Mouse (Mus musculus) embryonic facial prominence, embryonic 12.5 days (tissue): ENCODE data around the gene Atpif1. TPM values are rescaled to one million over a fixed set of nuclear protein-coding genes. Genes with fewer than 3 reads are reported as not detected.

Experiments used
- ATAC-seq: fragments of 200-750 bp; cut with Nextera tagmentation; 2 replicates; pipeline ENCODE4 v1.8.0; 2017; ENCODE audit not compliant: insufficient number of reproducible peaks, insufficient read depth, low FRiP score, low TSS enrichment
- H3K27ac ChIP-seq: fragments of 300-500 bp; sonication (generic); 2 replicates; pipeline ENCODE4 v1.5.1; 2016; ENCODE audit warnings: mild to moderate bottlenecking
- H3K27me3 ChIP-seq: fragments of 300-500 bp; sonication (generic); 2 replicates; pipeline ENCODE4 v1.6.1; 2016; ENCODE audit warnings: mild to moderate bottlenecking, moderate library complexity
- H3K36me3 ChIP-seq: fragments of 300-500 bp; sonication (generic); 2 replicates; pipeline ENCODE4 v1.6.1; 2016; ENCODE audit warnings: mild to moderate bottlenecking
- H3K4me1 ChIP-seq: fragments of 300-500 bp; sonication (generic); 2 replicates; pipeline ENCODE4 v1.6.1; 2016
- H3K4me2 ChIP-seq: fragments of 300-500 bp; sonication (generic); replicated peaks from 2 replicates; pipeline ENCODE4 v1.6.1; 2016; ENCODE audit warnings: mild to moderate bottlenecking, moderate library complexity
- H3K4me3 ChIP-seq: fragments of 300-500 bp; sonication (generic); 2 replicates; pipeline ENCODE4 v1.5.1; 2016; ENCODE audit warnings: mild to moderate bottlenecking
- H3K9ac ChIP-seq: fragments of 300-500 bp; sonication (generic); 2 replicates; pipeline ENCODE4 v1.6.1; 2016; ENCODE audit warnings: mild to moderate bottlenecking, moderate library complexity
- H3K9me3 ChIP-seq: fragments of 300-500 bp; sonication (generic); 2 replicates; pipeline ENCODE4 v1.6.1; 2016; ENCODE audit warnings: mild to moderate bottlenecking, moderate library complexity
- whole genome bisulfite sequencing: fragments of 180-500 bp; shearing (Covaris S2); methylation state at CpG from one replicate; pipeline ENCODE4 v1.1.7; 2016; 5-methylcytosine and 5-hydroxymethylcytosine counted together
- polyA plus RNA-seq: library from polyadenylated mRNA; unstranded; fragments of >200 nt; fragmentation: Nextera tagmentation; extraction: Ambion mirVana; gene quantifications from 2 replicates; pipeline ENCODE4 v1.2.1, GENCODE M21; 2016

The Atpif1 gene
- polyA plus RNA-seq, 1 experiment from 2014 or later, result 1,152 TPM

DNA sequence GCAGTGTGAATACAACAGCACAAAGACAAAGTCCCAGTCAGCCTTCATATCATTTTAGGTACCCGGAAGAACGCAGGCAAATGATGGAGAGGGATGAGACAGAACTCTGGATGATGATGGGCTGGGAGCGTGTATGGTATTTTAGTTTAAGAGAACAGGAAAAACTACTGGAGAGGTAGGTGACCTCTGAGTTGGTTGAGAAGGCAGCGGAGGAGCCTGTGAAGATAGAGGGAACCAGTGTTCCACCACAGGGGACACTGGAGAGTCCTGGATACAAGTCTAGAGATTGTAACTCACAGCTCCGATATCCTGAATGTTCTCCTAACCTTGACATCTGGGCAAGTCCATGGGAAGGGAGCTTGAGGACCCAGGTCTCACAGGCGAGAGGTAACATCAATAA, 27.2 kb downstream of the Atpif1 start:
- H3K9me3 ChIP-seq, result no peaks in the 10 kb centered on the region
- H3K4me3 ChIP-seq, result no peak overlapping the region
- H3K4me1 ChIP-seq, result peaks cover 9% of the 10 kb centered on the region; the same call in 1 of the 2 replicates
- H3K36me3 ChIP-seq, result no peaks in the 10 kb centered on the region; the same call in 1 of the 2 replicates
- no peaks in the 10 kb centered on the region for H3K27me3 ChIP-seq
- 78% methylated on average over 6 of the region's 6 CpGs for WGBS
- H3K4me2 ChIP-seq, result no peak overlapping the region
- no peak overlapping the region for H3K27ac ChIP-seq
- H3K9ac ChIP-seq, result no peak overlapping the region
- ATAC-seq, result no peak

DNA sequence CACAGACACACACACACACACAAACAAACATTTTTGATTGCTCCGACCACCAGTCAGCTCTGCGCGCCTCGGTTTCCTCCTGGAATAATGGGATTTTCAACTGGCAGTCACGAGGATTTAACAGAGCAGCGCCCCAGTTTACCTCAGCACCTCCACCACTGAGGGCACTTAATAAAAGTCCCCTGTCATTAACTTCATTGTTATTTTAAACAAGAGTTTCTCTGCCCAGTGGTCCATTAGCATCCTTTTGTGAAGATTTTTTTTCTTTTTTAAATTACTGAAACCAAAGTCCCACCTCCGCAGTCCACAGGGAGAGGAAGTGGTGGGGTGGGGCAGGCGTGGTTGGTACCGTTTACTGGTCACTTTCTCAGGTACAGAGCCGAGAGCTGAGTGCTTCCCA, 27.7 kb downstream of the Atpif1 start:
- no peak overlapping the region for H3K27ac ChIP-seq
- ATAC-seq, result no peak
- no peak overlapping the region for H3K4me2 ChIP-seq
- no peaks in the 10 kb centered on the region for H3K27me3 ChIP-seq
- no peak overlapping the region for H3K9ac ChIP-seq
- 35% methylated on average over 10 of the region's 10 CpGs for WGBS
- H3K36me3 ChIP-seq, result no peaks in the 10 kb centered on the region; the same call in 1 of the 2 replicates
- no peak overlapping the region for H3K4me3 ChIP-seq
- no peaks in the 10 kb centered on the region for H3K9me3 ChIP-seq
- H3K4me1 ChIP-seq, result peaks cover 9% of the 10 kb centered on the region; the same call in 1 of the 2 replicates

DNA sequence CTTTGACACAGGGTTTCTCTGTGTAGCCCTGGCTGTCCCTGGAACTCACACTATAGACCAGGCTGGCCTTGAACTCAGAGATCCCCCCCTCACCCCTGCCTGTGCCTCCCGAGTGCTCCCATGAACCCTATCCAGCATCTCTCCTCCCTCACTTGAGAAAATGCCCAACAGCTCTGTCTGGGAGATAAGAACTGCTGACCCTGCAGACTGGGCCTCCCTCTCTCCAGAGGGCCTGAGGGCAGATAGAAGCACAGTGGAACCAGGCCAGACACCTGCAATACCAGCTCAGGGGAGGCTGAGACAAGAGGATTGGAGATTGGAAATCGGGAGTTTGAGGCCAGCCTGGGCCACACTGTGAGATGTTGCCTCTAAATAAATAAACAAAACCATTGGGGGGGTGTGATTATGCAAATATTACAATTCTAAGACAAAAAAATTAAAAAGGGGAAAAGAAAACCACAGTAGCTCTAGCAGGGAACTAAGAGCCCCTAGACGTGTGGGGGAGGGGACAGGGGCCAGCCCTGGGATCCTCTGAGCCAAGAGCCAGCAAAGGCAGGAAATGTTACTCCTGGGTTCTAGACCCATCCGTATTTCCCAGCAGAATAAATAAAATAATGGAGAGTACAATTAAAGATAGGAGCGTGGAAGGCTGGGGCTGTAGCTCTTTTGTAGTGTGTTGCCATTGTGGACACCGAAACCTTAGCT, 28.3 kb downstream of the Atpif1 start:
- Histone ChIP-seq H3K9me3 (no peaks in the 10 kb centered on the region), H3K9ac (no peak overlapping the region), H3K27me3 (no peaks in the 10 kb centered on the region), H3K36me3 (no peaks in the 10 kb centered on the region; the same call in 1 of the 2 replicates), H3K4me3 (no peak overlapping the region), H3K27ac (no peak overlapping the region), H3K4me2 (no peak overlapping the region), H3K4me1 (peaks cover 9% of the 10 kb centered on the region; the same call in 1 of the 2 replicates)
- 60% methylated on average over 6 of the region's 6 CpGs for WGBS
- ATAC-seq, result no peak

DNA sequence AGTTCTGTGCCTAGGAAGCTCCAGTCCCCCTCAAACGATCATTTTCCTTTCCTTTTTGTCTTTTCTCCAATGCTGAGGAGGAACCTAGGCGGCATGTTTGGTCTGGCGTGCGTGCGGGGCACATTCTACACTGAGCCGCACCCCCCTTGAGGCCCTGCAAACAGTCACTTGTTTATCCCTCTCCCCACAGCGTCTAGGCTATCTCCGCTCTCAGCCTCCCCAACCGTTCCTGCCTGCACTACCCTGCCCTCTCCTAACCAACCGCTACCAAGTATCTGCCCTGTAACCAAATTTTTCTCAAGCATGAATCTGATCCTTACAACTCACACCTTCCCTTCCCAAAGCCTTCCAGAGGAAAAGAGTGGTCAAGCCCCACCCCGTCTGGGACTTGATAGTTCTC, 30.1 kb downstream of the Atpif1 start:
- H3K36me3 ChIP-seq, result no peaks in the 10 kb centered on the region; the same call in none of the 2 replicates
- no peaks in the 10 kb centered on the region for H3K27me3 ChIP-seq
- 0 out of 2 replicates have a peak, but pooled peaks cover under 1% of the 10 kb centered on the region for H3K4me1 ChIP-seq
- no peaks in the 10 kb centered on the region for H3K9me3 ChIP-seq
- ATAC-seq, result no peak
- H3K4me2 ChIP-seq, result no peak overlapping the region
- H3K27ac ChIP-seq, result no peak overlapping the region
- H3K9ac ChIP-seq, result no peak overlapping the region
- H3K4me3 ChIP-seq, result no peak overlapping the region
- WGBS, result 83% methylated on average over 11 of the region's 11 CpGs

DNA sequence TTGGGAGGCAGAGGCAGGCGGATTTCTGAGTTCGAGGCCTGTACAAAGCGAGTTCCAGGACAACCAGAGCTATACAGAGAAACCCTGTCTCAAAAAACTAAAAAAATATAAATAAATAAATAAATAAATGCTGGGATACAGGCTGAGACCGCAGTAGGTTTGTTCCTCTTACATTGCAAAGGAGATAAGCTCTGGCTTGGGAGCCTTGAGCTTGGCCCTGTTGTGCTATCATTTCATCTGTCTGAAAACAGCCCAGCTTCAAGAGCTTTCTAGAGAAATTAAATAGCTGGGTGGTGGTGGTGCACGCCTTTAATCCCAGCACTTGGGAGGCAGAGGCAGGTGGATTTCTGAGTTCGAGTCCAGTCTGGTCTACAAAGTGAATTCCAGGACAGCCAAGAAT, 31.8 kb downstream of the Atpif1 start:
- WGBS, result 94% methylated on average over 6 of the region's 6 CpGs
- Histone ChIP-seq H3K27ac (no peak overlapping the region), H3K9me3 (no peaks in the 10 kb centered on the region), H3K36me3 (peaks cover 16% of the 10 kb centered on the region), H3K9ac (no peak overlapping the region), H3K4me2 (no peak overlapping the region), H3K4me3 (no peak overlapping the region), H3K27me3 (no peaks in the 10 kb centered on the region), H3K4me1 (no peaks in the 10 kb centered on the region)
- ATAC-seq, result no peak

DNA sequence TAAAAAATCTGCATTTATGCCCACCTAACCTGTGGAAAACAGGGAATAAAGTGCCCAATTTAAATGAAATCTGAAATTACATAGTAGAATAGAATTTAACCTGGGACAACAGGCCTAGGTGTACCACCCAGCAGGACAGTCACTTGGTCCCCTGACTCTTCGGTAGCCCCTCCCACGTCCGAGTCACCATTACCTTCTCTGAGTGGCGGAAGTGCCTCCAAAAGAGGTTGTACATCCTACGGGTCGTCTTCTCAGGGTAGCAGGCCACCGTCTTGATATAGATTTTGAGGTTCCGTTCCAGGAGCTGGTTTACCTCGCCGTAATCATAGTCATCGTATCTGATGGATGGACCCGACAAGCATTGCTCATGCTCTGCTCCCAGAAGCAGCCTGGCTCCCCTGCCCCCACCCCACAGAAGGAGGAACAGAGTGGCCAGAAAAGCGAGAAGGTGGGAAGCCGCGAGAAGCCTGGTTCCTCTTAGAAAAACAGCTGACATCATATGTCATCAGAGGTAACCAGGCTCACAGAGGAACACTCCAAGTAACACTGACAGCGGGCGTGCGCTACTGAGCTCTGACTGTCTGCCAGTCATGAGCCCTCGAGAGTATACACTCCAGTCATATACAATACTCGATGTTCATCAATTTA, 39.1 kb downstream of the Atpif1 start:
- H3K36me3 ChIP-seq, result peaks cover 28% of the 10 kb centered on the region
- H3K9ac ChIP-seq, result no peak overlapping the region
- no peaks in the 10 kb centered on the region for H3K9me3 ChIP-seq
- H3K4me2 ChIP-seq, result no peak overlapping the region
- H3K4me1 ChIP-seq, result 0 out of 2 replicates have a peak, but pooled peaks cover 5% of the 10 kb centered on the region
- H3K27ac ChIP-seq, result no peak overlapping the region
- no peak for ATAC-seq
- H3K4me3 ChIP-seq, result no peak overlapping the region
- no peaks in the 10 kb centered on the region for H3K27me3 ChIP-seq
- WGBS, result 90% methylated on average over 20 of the region's 20 CpGs

DNA sequence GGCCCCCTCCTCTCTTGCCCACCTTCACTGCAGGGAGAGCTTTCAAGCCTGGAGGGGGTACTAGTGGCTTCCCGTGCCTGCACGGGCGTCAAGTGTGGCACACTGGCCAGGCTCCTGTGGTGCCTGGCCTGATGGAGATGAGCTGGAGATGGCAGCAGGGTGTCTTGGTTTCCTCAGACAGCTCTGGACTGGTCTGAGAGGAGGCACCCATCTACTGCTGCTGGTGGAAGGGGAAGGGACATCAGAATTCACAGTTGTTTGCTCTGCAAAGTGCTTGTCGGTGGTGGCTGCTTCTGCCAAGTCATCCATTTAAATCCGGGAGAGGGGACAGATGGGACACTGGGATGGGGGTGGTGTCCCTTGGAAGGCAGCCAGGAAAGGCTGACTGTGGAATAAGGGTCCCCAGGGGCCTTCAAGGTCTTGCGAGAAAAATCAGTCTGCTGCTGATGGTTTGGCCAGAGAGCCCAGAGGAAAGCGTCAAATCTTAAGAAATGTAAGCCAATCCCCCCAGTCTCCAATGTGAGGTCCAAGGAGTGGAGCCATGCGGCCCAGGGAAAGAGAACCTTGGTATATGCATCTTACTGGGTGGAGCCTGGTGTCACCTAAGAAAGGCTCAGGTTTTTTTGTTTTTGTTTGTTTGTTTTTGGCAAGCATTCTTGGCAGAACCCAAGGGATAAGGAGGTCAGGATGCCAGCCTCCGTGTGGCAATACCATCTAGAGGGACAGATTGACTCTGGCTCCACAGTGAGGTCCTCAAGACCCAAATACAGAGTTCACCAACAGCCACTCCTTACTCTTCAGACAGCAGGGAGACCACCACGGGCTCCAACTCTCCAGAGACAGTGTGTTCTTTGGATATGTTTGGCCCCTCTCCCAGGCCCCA, 41.0 kb downstream of the Atpif1 start:
- no peak overlapping the region for H3K27ac ChIP-seq
- H3K4me2 ChIP-seq, result no peak overlapping the region
- 0 out of 2 replicates have a peak, but pooled peaks cover 5% of the 10 kb centered on the region for H3K4me1 ChIP-seq
- no peak for ATAC-seq
- peaks cover 20% of the 10 kb centered on the region for H3K36me3 ChIP-seq
- H3K27me3 ChIP-seq, result no peaks in the 10 kb centered on the region
- 78% methylated on average over 10 of the region's 10 CpGs for WGBS
- no peak overlapping the region for H3K4me3 ChIP-seq
- no peak overlapping the region for H3K9ac ChIP-seq
- H3K9me3 ChIP-seq, result no peaks in the 10 kb centered on the region

DNA sequence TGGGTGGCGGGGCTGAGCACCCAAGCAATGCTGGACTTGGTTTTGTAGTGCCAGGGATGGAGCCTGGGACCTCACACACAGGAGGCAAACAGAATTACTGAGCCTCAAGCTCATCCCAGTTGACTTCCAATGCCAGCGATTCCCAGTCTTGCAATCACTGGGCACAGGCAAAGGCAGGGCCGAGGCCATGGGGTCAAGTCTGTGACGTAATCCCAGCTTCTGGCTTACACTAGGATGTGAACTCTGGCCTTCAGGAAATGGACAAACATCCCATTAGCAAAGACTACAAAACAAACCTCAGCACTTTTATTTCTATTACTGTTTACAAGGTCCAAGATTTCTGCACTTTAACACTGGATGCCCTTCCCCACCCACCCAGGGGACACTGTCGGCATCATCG, 41.7 kb downstream of the Atpif1 start:
- 83% methylated on average over 6 of the region's 6 CpGs for WGBS

DNA sequence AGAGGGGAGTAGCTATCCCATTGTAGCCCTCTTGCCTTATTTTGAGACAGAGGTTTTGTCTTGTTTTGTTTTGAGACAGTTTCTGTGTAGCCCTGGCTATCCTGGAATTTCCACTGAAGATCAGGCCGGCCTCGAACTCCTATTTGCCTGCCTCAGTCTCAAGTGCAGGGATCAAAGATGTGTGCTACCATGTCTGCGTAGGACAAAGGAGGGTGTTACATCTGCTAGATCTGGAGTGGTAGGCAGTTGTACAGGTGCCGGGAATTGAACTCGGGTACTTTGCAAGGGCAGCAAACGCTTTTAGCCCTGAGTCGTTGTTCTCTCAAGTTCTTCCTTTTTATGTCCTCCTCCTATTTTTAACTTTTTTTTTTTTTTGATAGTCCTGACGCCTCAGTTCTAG, 42.4 kb downstream of the Atpif1 start:
- no peak overlapping the region for H3K4me3 ChIP-seq
- H3K4me1 ChIP-seq, result 0 out of 2 replicates have a peak, but pooled peaks cover 5% of the 10 kb centered on the region
- H3K27me3 ChIP-seq, result no peaks in the 10 kb centered on the region
- WGBS, result 96% methylated on average over 8 of the region's 8 CpGs
- H3K9ac ChIP-seq, result no peak overlapping the region
- no peak overlapping the region for H3K27ac ChIP-seq
- no peaks in the 10 kb centered on the region for H3K9me3 ChIP-seq
- no peak for ATAC-seq
- no peak overlapping the region for H3K4me2 ChIP-seq
- H3K36me3 ChIP-seq, result peaks cover 10% of the 10 kb centered on the region

More for the DNA sequence above, 41.7 kb downstream of the Atpif1 start:
- Histone ChIP-seq H3K4me1 (0 out of 2 replicates have a peak, but pooled peaks cover 5% of the 10 kb centered on the region), H3K27me3 (no peaks in the 10 kb centered on the region), H3K9ac (no peak overlapping the region), H3K4me3 (no peak overlapping the region), H3K4me2 (no peak overlapping the region), H3K36me3 (peaks cover 13% of the 10 kb centered on the region), H3K9me3 (no peaks in the 10 kb centered on the region), H3K27ac (no peak overlapping the region)
- no peak for ATAC-seq

DNA sequence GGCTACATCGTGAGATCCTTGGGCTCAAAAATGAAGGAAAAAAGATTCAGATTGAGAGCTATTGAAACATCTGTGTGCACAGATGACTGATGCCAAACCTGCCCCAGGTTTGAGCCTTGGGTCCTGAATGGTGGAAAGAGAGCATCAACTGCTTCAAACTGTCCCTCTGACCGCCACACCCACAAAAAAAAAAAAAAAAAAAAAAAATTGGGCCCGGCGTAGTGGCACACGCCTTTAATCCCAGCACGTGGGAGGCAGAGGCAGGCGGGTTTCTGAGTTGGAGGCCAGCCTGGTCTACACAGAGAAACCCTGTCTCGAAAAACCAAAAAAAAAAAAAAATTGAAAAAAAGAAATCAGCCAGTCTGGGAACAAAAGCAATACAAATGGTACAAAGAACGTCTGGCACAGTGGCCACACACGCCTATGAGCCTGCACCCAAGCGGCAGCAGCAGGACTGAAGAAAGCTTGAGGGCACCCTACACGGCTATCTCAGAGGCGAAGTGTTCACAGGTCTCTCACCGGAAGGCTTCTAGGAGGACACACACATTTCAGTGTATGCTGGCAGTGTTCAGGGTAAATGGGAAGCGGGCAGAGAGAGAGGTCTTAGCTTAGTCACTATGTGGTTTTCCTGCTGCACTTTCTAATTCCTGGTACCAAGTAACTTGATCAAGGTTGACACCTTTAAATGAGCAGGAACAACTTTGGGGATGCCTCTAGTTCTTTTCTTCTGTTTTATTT, 43.0 kb downstream of the Atpif1 start:
- Histone ChIP-seq H3K27me3 (no peaks in the 10 kb centered on the region), H3K9ac (no peak overlapping the region), H3K9me3 (no peaks in the 10 kb centered on the region), H3K4me1 (0 out of 2 replicates have a peak, but pooled peaks cover 5% of the 10 kb centered on the region), H3K4me2 (no peak overlapping the region), H3K4me3 (no peak overlapping the region), H3K36me3 (peaks cover 10% of the 10 kb centered on the region), H3K27ac (no peak overlapping the region)
- WGBS, result 91% methylated on average over 15 of the region's 15 CpGs
- no peak for ATAC-seq

DNA sequence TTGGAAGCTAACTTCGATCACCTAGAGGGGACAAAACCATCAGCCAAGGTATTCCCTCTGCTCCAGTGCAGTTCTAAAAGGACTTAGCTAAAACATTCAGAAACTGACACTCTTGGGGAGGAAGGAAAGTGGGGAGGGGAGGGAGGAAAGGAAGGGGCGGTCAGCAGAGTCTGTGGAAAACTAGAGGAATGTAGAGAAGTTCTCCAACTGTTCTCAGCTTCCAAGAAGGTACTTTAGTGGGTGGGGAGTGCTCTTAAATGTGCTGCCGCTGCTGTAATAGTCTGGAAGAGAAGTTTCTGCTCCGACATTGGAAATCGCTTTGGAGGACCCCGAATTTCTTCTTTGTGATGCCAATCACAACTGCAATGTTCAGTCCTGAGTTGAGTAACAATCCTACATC, 44.5 kb downstream of the Atpif1 start:
- ATAC-seq, result no peak
- H3K9me3 ChIP-seq, result no peaks in the 10 kb centered on the region
- H3K36me3 ChIP-seq, result peaks cover 10% of the 10 kb centered on the region

More for the DNA sequence above, 44.5 kb downstream of the Atpif1 start:
- no peak overlapping the region for H3K27ac ChIP-seq
- no peak overlapping the region for H3K4me3 ChIP-seq
- WGBS, result 80% methylated on average over 6 of the region's 6 CpGs
- no peaks in the 10 kb centered on the region for H3K27me3 ChIP-seq
- H3K4me2 ChIP-seq, result no peak overlapping the region
- H3K4me1 ChIP-seq, result 0 out of 2 replicates have a peak, but pooled peaks cover 5% of the 10 kb centered on the region
- no peak overlapping the region for H3K9ac ChIP-seq
